Mouse (Mus musculus): Measurements from ENCODE around the gene Shb.
"Not testable (repeated sequence)": the region's sequence is repeated elsewhere in the genome, so short reads cannot be mapped to it uniquely, and the experiment has no call there.

The Shb gene

DNA sequence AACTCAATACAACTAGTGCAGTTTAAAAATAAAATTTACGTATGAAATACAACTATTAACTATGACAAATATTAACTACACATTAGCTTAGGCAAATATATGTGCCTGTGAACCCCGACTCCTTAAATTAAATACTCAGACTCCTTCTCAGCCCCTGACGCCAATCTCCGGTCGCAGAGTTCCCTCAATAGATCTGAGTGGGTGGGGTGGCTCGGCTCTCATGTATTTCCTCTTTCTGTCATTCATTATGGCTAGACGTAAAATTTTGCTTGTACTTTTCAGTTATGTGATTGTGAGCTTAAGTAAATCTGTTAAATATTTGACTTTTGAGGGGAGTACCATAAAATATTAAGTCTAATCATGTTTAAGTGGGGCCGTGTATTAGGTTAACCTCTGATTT is 139.3 kb downstream of the Shb start:
- no peak for DNase-seq (ENCODE audit: low spot score)

GRCm38 (mm10) chr4:45392572-45392971 is 139.7 kb downstream of the Shb start:
- DNase-seq (ENCODE audit: low spot score), result no peak

DNA sequence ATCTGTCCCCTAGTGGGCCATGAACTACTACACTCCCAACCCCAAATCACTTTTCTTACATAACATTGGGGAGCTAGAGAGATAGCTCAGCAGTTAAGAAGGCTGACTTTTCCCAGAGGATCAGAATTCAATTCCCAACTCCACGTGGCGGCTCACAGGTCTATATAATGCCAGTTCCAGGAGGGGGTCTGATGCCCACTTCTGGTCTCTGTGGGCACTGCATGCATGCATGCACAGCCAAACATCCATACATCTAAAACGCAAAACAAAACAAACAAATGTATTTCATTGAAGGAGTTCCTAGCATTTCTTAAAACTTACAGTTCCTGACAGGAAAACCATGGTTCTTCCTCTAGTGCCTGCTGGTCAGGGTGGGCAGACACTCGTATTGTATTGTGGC is 140.2 kb downstream of the Shb start:
- no peak for DNase-seq (ENCODE audit: low spot score)

DNA sequence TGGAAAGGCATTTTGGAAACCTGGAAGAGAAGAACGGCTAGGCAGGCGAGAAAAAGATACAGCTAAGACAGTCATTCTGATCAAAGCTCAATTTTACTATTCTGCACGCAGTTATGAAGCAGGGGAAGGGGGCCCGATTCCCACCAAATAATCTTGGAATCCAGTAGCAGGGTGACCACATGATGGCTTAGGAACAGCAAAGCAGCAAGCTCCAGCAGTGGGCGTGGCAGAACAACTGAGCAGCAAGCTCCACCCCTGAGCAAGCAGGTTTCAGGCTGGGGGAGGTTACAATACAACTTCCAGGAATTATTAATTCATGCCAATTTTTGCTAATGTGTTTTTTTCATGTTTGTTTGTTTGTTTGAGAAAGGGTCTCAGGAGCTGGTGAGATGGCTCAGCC is 145.0 kb downstream of the Shb start:
- DNase-seq (ENCODE audit: low spot score), result not testable (repeated sequence)

- not testable (repeated sequence) for DNase-seq (ENCODE audit: low spot score)
Observed at GRCm38 (mm10) chr4:45382133-45382532, 150.1 kb downstream of the Shb start.

DNA sequence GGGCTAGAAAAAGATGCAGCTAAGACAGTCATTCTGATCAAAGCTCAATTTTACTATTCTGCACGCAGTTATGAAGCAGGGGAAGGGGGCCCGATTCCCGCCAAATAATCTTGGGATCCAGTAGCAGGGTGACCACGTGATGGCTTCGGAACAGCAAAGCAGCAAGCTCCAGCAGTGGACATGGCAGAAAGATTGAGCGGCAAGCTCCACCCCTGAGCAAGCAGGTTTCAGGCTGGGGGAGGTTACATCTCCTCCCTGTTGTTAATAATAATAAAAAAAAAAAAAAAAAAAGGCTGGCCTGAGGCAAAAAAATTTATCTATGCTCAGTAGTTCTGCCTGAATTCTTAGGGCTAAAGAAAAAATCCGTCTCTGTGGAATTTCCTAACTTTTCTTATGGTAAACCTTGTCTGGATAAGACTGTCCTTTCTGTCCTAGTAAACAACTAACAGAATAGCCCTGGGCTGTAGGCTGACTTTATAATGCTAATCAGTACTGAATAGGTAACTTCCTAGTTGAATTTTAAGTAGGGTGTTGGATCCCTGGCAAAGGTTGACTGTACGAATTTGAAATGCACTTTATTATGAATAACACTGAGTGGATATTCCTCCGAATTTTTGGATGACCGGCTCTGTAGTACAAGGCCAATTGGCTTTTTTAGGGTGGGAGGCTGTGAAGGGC is 151.2 kb downstream of the Shb start:
- DNase-seq (ENCODE audit: low spot score), result not testable (repeated sequence)

DNA sequence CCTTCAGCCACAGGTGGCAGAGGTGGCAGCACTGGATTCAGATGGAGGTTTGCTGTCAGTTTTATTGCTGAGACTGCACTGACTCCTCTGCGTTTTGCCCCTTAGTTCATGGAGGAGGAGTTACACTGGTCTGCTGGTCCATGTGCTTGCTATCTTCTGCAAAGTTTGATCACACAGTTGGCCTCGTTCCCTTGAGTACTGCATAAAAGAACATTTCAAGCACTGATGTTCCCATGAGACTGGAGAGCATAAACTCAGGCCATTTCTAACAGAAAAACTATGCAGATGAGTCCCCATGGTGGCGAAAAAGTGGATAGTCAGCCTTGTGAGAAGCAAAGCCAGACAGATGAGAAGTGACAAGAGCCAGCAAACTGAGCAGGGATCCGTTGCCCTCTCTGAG is 155.7 kb downstream of the Shb start:
- DNase-seq (ENCODE audit: low spot score), result no peak

DNA sequence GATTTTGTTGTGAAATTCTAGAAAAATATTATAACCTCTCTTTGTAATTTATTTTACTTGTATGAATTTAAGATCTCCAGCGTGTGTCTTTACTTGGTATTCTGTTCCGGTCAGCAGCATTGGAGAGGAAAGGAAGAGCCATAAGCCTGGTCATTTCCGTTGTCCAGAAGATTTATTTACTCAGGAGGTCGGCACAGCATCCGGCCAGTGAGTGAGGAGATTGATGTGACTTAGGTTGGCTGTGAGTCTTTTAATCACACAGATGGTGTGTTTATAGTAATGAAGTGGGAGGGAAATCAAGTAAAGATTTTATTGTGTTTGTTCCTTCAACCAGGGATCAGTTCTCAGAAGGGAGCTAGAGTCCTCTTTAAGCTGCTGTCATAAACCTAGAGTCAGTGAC is 157.4 kb downstream of the Shb start:
- DNase-seq (ENCODE audit: low spot score), result no peak

Measured in layer of hippocampus, adult 9-10 months (tissue).